Mouse (Mus musculus) left cerebral cortex, postnatal 25 days (tissue): ENCODE data around the gene Gosr1. TPM values are rescaled to one million over a fixed set of nuclear protein-coding genes. Genes with fewer than 3 reads are reported as not detected.
A peak's percentile ranks its signal among the peaks of the same experiment; 100 is the strongest.
"Not testable (repeated sequence)": the region's sequence is repeated elsewhere in the genome, so short reads cannot be mapped to it uniquely, and the experiment has no call there.

Experiments used
- DNase-seq, 2 experiments: peaks; one replicate each; pipeline ENCODE4 v3.0.0; 2022; ENCODE audit warnings: low spot score in 2 of 2, mixed read lengths in 1 of 2
- intact Hi-C: fragments of 180-260 bp; cut with DNase I; formaldehyde crosslinking; loops from one replicate; pipeline ENCODE4 v1.15.1; 2025
- total RNA-seq, 2 experiments: library from RNA; stranded (reverse); gene quantifications; 2 replicates each; pipeline ENCODE4 v1.2.3; 2021

The Gosr1 gene
- 10 to 100 TPM; 48.5 to 48.9 TPM for total RNA-seq

- peak; percentile 90 to 97 for DNase-seq
- intact Hi-C loops, result loop anchor here (1.0 to 2.0 kb wide), 2 partner anchors 86 to 108 kb away; no protein-coding TSS in a partner anchor
Observed at GRCm38 (mm10) chr11:76763053-76763740, at the start of gene Gosr1. TSS of gene Gosr1 (minus strand) at chr11:76763579.

- intact Hi-C loops, result no loop called here
- DNase-seq, result no peak
Observed at GRCm38 (mm10) chr11:76810706-76811495, 47.5 kb upstream of the Gosr1 start.

- intact Hi-C loops, result loop anchor here (5.0 kb wide), 1 partner anchor 83 kb away; no protein-coding TSS in a partner anchor
- peak in 1 of 2 experiments; percentile 58 for DNase-seq
Observed at GRCm38 (mm10) chr11:76809450-76809849, 46.1 kb upstream of the Gosr1 start.

GRCm38 (mm10) chr11:76808550-76808949 is 45.2 kb upstream of the Gosr1 start:
- DNase-seq, result no peak
- intact Hi-C loops, result loop anchor here (5.0 kb wide), 1 partner anchor 84 kb away; no protein-coding TSS in a partner anchor

GRCm38 (mm10) chr11:76807007-76807679 is 43.8 kb upstream of the Gosr1 start:
- no peak for DNase-seq
- intact Hi-C loops, result loop anchor here (5.0 kb wide), 1 partner anchor 85 kb away; no protein-coding TSS in a partner anchor

- intact Hi-C loops, result loop anchor here (5.0 kb wide), 1 partner anchor 86 kb away; no protein-coding TSS in a partner anchor
- no peak for DNase-seq
Observed at GRCm38 (mm10) chr11:76806026-76806425, 42.6 kb upstream of the Gosr1 start.

- DNase-seq, result not testable (repeated sequence)
- intact Hi-C loops, result loop anchor here (5.0 kb wide), 1 partner anchor 87 kb away; no protein-coding TSS in a partner anchor
Observed at GRCm38 (mm10) chr11:76805072-76805471, 41.7 kb upstream of the Gosr1 start.

GRCm38 (mm10) chr11:76803266-76803665 is 39.9 kb upstream of the Gosr1 start:
- no peak for DNase-seq
- intact Hi-C loops, result no loop called here

GRCm38 (mm10) chr11:76797236-76797635 is 33.9 kb upstream of the Gosr1 start:
- intact Hi-C loops, result no loop called here

GRCm38 (mm10) chr11:76795326-76795725 is 31.9 kb upstream of the Gosr1 start:
- DNase-seq, result peak in 1 of 2 experiments; percentile 17
- intact Hi-C loops, result no loop called here

More at GRCm38 (mm10) chr11:76797236-76797635, 33.9 kb upstream of the Gosr1 start:
- no peak for DNase-seq

GRCm38 (mm10) chr11:76791331-76791730 is 28.0 kb upstream of the Gosr1 start:
- intact Hi-C loops, result loop anchor here (5.0 kb wide), 1 partner anchor 161 kb away; no protein-coding TSS in a partner anchor
- no peak for DNase-seq

- intact Hi-C loops, result loop anchor here (2.0 kb wide), 1 partner anchor 106 kb away; no protein-coding TSS in a partner anchor
- peak; percentile 42 to 43 for DNase-seq
Observed at GRCm38 (mm10) chr11:76789252-76789651, 25.9 kb upstream of the Gosr1 start.

- no peak for DNase-seq
- intact Hi-C loops, result no loop called here
Observed at GRCm38 (mm10) chr11:76775533-76775932, 12.2 kb upstream of the Gosr1 start.

GRCm38 (mm10) chr11:76773811-76774210 is 10.4 kb upstream of the Gosr1 start:
- DNase-seq, result no peak
- intact Hi-C loops, result no loop called here

GRCm38 (mm10) chr11:76770566-76770965 is 7.2 kb upstream of the Gosr1 start:
- intact Hi-C loops, result no loop called here
- no peak for DNase-seq

GRCm38 (mm10) chr11:76763741-76764122 is 353 bp upstream of the Gosr1 start:
- intact Hi-C loops, result loop anchor here (1.0 to 2.0 kb wide), 2 partner anchors 86 to 109 kb away; no protein-coding TSS in a partner anchor
- no peak for DNase-seq

- intact Hi-C loops, result no loop called here
- DNase-seq, result no peak
Observed at GRCm38 (mm10) chr11:76752276-76752675, 11.1 kb downstream of the Gosr1 start.

- intact Hi-C loops, result loop anchor here (5.0 kb wide), 1 partner anchor 72 kb away; the partner anchor contains the start of gene Trarg1
- no peak for DNase-seq
Observed at GRCm38 (mm10) chr11:76748819-76749218, 14.6 kb downstream of the Gosr1 start.

GRCm38 (mm10) chr11:76745921-76746320 is 17.5 kb downstream of the Gosr1 start:
- intact Hi-C loops, result loop anchor here (5.0 kb wide), 1 partner anchor 69 kb away; the partner anchor contains the start of gene Trarg1
- DNase-seq, result no peak
